ENCODE assay signal across 8 mouse cellular contexts in the genomic region with DNA sequence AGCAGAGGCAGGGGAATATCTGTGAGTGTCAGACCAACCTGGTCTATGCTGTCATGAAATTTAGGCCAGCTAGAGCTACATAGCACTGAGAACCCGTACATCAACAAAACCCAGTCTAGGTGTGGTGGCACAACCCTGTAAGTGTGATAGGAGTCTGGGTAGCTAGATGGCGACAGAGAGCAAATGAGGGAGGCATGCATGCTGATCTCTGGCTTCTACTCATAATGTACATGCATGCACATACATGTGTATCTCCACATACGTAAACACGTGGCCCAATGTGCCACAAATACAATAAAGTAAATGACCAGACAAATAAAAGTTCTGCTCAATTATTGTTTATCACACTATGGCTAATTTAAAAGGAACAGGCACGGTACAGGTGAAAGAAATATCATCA. TPM values are rescaled to one million over a fixed set of nuclear protein-coding genes. Genes with fewer than 3 reads are reported as not detected.
DNase-seq lines count a peak whose midpoint lies in the region; ATAC-seq and TF ChIP-seq lines count a peak whose summit lies in the region.

No protein-coding gene starts in this region.

- no peak overlapping the region for H3K27ac ChIP-seq in hindbrain, embryonic 14.5 days
- no peak overlapping the region for H3K27ac ChIP-seq in hindbrain, embryonic 10.5 days
- no peak overlapping the region for H3K27ac ChIP-seq in testis, adult 2 months (ENCODE audit: control insufficient read depth, insufficient read depth, low read depth, low read length)
- no peak overlapping the region for H3K27ac ChIP-seq in lung, postnatal 0 days (ENCODE audit: low read length)

- DNase-seq in hindbrain, embryonic 14.5 days (ENCODE audit: low spot score) = peak; percentile 77
- DNase-seq in hindbrain, embryonic 10.5 days (ENCODE audit: low spot score) = no peak
- no peak for DNase-seq in testis, postnatal 14 days (ENCODE audit: low spot score)
- DNase-seq in cerebellum, adult 9-11 months = peak; percentile 81
- peak; percentile 61 for DNase-seq in lung, postnatal 0 days (ENCODE audit: low spot score)
- DNase-seq in frontal cortex, postnatal 10 days (ENCODE audit: low spot score in 2 of 2) = no peak
- no peak for DNase-seq in urinary bladder, postnatal 4 days (ENCODE audit: low spot score in 2 of 2)

- H3K4me3 ChIP-seq in hindbrain, embryonic 14.5 days (replicated peaks; ENCODE audit: low read length) = no peak overlapping the region
- H3K4me3 ChIP-seq in hindbrain, embryonic 10.5 days = no peak overlapping the region
- no peak overlapping the region for H3K4me3 ChIP-seq in testis, adult 2 months (ENCODE audit: control insufficient read depth, low read depth, low read length)
- H3K4me3 ChIP-seq in lung, postnatal 0 days (ENCODE audit: low read depth, low read length) = no peak overlapping the region

- TF ChIP-seq EP300 in lung, postnatal 0 days (IDR thresholded peaks at IDR 0.05) = no peak

- TF ChIP-seq POLR2A in testis, adult 2 months (IDR thresholded peaks at IDR 0.05; ENCODE audit: control insufficient read depth, low read depth, low read length) = no peak

- peaks cover 5% of the 10 kb centered on the region for H3K4me1 ChIP-seq in hindbrain, embryonic 14.5 days (replicated peaks; ENCODE audit: control insufficient read depth, insufficient read depth, low read length)
- peaks cover 21% of the 10 kb centered on the region for H3K4me1 ChIP-seq in hindbrain, embryonic 10.5 days (replicated peaks)
- H3K4me1 ChIP-seq in testis, adult 2 months (ENCODE audit: control insufficient read depth, insufficient read depth, low read length) = peaks cover 12% of the 10 kb centered on the region
- H3K4me1 ChIP-seq in lung, postnatal 0 days (ENCODE audit: insufficient read depth, low read depth, low read length) = peaks cover 6% of the 10 kb centered on the region; the same call in 1 of the 2 replicates

- WGBS in hindbrain, embryonic 14.5 days = 35% methylated on average over 5 of the region's 5 CpGs
- 40% methylated on average over 5 of the region's 5 CpGs for WGBS in hindbrain, embryonic 10.5 days
- WGBS in lung, postnatal 0 days = 22% methylated on average over 5 of the region's 5 CpGs

- H3K27me3 ChIP-seq in hindbrain, embryonic 14.5 days (ENCODE audit: control insufficient read depth, insufficient read depth, low read length) = peaks cover 32% of the 10 kb centered on the region
- H3K27me3 ChIP-seq in hindbrain, embryonic 10.5 days (ENCODE audit: insufficient read depth, poor library complexity, severe bottlenecking) = peaks cover 59% of the 10 kb centered on the region
- no peaks in the 10 kb centered on the region; the same call in 1 of the 2 replicates for H3K27me3 ChIP-seq in testis, adult 2 months (ENCODE audit: control insufficient read depth, insufficient read depth, low read length)
- H3K27me3 ChIP-seq in lung, postnatal 0 days (replicated peaks; ENCODE audit: insufficient read depth, low read length) = peaks cover 42% of the 10 kb centered on the region

- TF ChIP-seq CTCF in testis, adult 2 months (IDR thresholded peaks at IDR 0.05; ENCODE audit: control insufficient read depth, insufficient read depth, insufficient replicate concordance, low read depth, low read length) = peak; percentile 42; the same call in 1 of the 2 replicates
- TF ChIP-seq CTCF in lung, postnatal 0 days (IDR thresholded peaks at IDR 0.05) = peak; percentile 86

- no peaks in the 10 kb centered on the region for H3K9me3 ChIP-seq in hindbrain, embryonic 14.5 days (ENCODE audit: control insufficient read depth, low read length)
- H3K9me3 ChIP-seq in hindbrain, embryonic 10.5 days = no peaks in the 10 kb centered on the region
- no peaks in the 10 kb centered on the region for H3K9me3 ChIP-seq in lung, postnatal 0 days (ENCODE audit: low read length)

- ATAC-seq in hindbrain, embryonic 14.5 days (ENCODE audit: low FRiP score) = no peak
- ATAC-seq in lung, postnatal 0 days = no peak

- no peaks in the 10 kb centered on the region for H3K36me3 ChIP-seq in hindbrain, embryonic 14.5 days (replicated peaks; ENCODE audit: control insufficient read depth, insufficient read depth)
- H3K36me3 ChIP-seq in hindbrain, embryonic 10.5 days = no peaks in the 10 kb centered on the region
- no peaks in the 10 kb centered on the region for H3K36me3 ChIP-seq in testis, adult 2 months (ENCODE audit: control insufficient read depth, insufficient read depth, low read length)
- no peaks in the 10 kb centered on the region for H3K36me3 ChIP-seq in lung, postnatal 0 days (ENCODE audit: insufficient read depth, low read length)

- no peak overlapping the region for H3K9ac ChIP-seq in hindbrain, embryonic 14.5 days
- no peak overlapping the region for H3K9ac ChIP-seq in lung, postnatal 0 days (replicated peaks; ENCODE audit: low read depth)

- no peak overlapping the region for H3K4me2 ChIP-seq in hindbrain, embryonic 14.5 days (replicated peaks)
- no peak overlapping the region for H3K4me2 ChIP-seq in lung, postnatal 0 days (replicated peaks; ENCODE audit: low read depth, low read length)

RNA-seq across cellular contexts. Expression of gene Nptxr, which starts 3.5 kb away (rescaled TPM):
- 20.9 and 24.8 TPM in 2 replicates for polyA plus RNA-seq in hindbrain, embryonic 14.5 days (2014; fragmentation: Nextera tagmentation; extraction: Ambion mirVana)
- 2.2 and 4.6 TPM in 2 replicates for polyA plus RNA-seq in hindbrain, embryonic 10.5 days (2016; fragmentation: Nextera tagmentation; extraction: Ambion mirVana)
- polyA plus RNA-seq in testis, adult 2 months (2012; rRNA removed) = 36.6 and 46.5 TPM in 2 replicates
- polyA plus RNA-seq in lung, postnatal 0 days (2015; fragmentation: Nextera tagmentation; extraction: Ambion mirVana) = 1.0 and 1.2 TPM in 2 replicates

RNA-seq across cellular contexts. Expression of gene Npcd, which starts 25.9 kb away (rescaled TPM):
- 1.4 and 5.5 TPM in 2 replicates for polyA plus RNA-seq in hindbrain, embryonic 14.5 days (2014; fragmentation: Nextera tagmentation; extraction: Ambion mirVana)
- polyA plus RNA-seq in hindbrain, embryonic 10.5 days (2016; fragmentation: Nextera tagmentation; extraction: Ambion mirVana) = 0.14 and 0.17 TPM in 2 replicates
- polyA plus RNA-seq in testis, adult 2 months (2012; rRNA removed) = 0.10 TPM in 1 of 2 replicates, not detected in the other
- polyA plus RNA-seq in lung, postnatal 0 days (2015; fragmentation: Nextera tagmentation; extraction: Ambion mirVana) = 0.13 TPM in 1 of 2 replicates, not detected in the other

RNA-seq across cellular contexts. Expression of gene Cbx6, which starts 26.4 kb away (rescaled TPM):
- polyA plus RNA-seq in hindbrain, embryonic 14.5 days (2014; fragmentation: Nextera tagmentation; extraction: Ambion mirVana) = 36.9 and 39.8 TPM in 2 replicates
- 20.7 and 26.1 TPM in 2 replicates for polyA plus RNA-seq in hindbrain, embryonic 10.5 days (2016; fragmentation: Nextera tagmentation; extraction: Ambion mirVana)
- polyA plus RNA-seq in testis, adult 2 months (2012; rRNA removed) = 4.6 and 6.6 TPM in 2 replicates
- 52.2 and 60.6 TPM in 2 replicates for polyA plus RNA-seq in lung, postnatal 0 days (2015; fragmentation: Nextera tagmentation; extraction: Ambion mirVana)

RNA-seq across cellular contexts. Expression of gene Dnal4, which starts 30.5 kb away (rescaled TPM):
- 64.6 and 67.8 TPM in 2 replicates for polyA plus RNA-seq in hindbrain, embryonic 14.5 days (2014; fragmentation: Nextera tagmentation; extraction: Ambion mirVana)
- polyA plus RNA-seq in hindbrain, embryonic 10.5 days (2016; fragmentation: Nextera tagmentation; extraction: Ambion mirVana) = 68.0 and 83.0 TPM in 2 replicates
- 187 and 198 TPM in 2 replicates for polyA plus RNA-seq in testis, adult 2 months (2012; rRNA removed)
- 49.5 and 52.4 TPM in 2 replicates for polyA plus RNA-seq in lung, postnatal 0 days (2015; fragmentation: Nextera tagmentation; extraction: Ambion mirVana)

Comparison
In these comparisons a context has a peak if more than half of its experiments do, and no peak if none do; other contexts are left out.
1. DNase-seq: peak in hindbrain, embryonic 14.5 days (single experiment), cerebellum, adult 9-11 months (single experiment) and lung, postnatal 0 days (single experiment); none in hindbrain, embryonic 10.5 days (single experiment), testis, postnatal 14 days (single experiment), frontal cortex, postnatal 10 days (0 of 2) and urinary bladder, postnatal 4 days (0 of 2).